Mouse (Mus musculus): Measurements from ENCODE around the gene Tcf7l2. TPM values are rescaled to one million over a fixed set of nuclear protein-coding genes. Genes with fewer than 3 reads are reported as not detected.

Gene Tcf7l2
- polyA plus RNA-seq, 1 experiment, result 2.8 TPM

- H3K36me3 ChIP-seq (ENCODE audit: control insufficient read depth), result no peaks in the 10 kb centered on the region
- no peaks in the 10 kb centered on the region for H3K9me3 ChIP-seq (ENCODE audit: control insufficient read depth, low read length)
- no peaks in the 10 kb centered on the region; the same call in 1 of the 2 replicates for H3K27me3 ChIP-seq (ENCODE audit: control insufficient read depth)
- peaks cover 10% of the 10 kb centered on the region for H3K4me1 ChIP-seq (ENCODE audit: control insufficient read depth)
- no peak overlapping the region for H3K4me3 ChIP-seq (replicated peaks)
- no peak for TF ChIP-seq TAL1 (IDR thresholded peaks at IDR 0.05; ENCODE audit: low read length)
Observed at GRCm38 (mm10) chr19:55843111-55843887, 101.7 kb downstream of the Tcf7l2 start.

DNA sequence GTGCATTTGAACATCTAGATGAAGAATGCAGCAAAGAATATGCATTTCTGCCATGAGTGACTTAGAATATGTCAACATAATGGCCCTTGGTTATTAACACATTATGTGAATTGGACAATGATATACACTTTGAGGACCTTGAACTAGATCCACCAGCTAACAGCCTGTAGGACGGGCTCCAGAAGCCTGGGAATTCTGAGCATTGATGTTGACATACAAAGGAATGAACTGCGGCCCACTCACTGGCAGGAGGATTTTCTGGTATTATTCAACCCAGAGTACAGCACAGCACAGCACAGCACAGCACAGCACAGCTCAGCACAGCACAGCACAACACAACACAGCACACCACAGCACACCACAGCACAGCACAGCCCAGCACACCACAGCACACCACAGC is 104.1 kb downstream of the Tcf7l2 start:
- TF ChIP-seq GATA1 (IDR thresholded peaks at IDR 0.05; ENCODE audit: low read length) (no peak), TAL1 (IDR thresholded peaks at IDR 0.05; ENCODE audit: low read length) (no peak)
- Histone ChIP-seq H3K36me3 (ENCODE audit: control insufficient read depth) (no peaks in the 10 kb centered on the region), H3K4me3 (replicated peaks) (no peak overlapping the region), H3K27me3 (ENCODE audit: control insufficient read depth) (peaks cover 2% of the 10 kb centered on the region; the same call in 1 of the 2 replicates), H3K9me3 (ENCODE audit: control insufficient read depth, low read length) (no peaks in the 10 kb centered on the region), H3K4me1 (ENCODE audit: control insufficient read depth) (peaks cover 9% of the 10 kb centered on the region)

- Histone ChIP-seq H3K4me3 (replicated peaks) (no peak overlapping the region), H3K9me3 (ENCODE audit: control insufficient read depth, low read length) (no peaks in the 10 kb centered on the region), H3K27me3 (ENCODE audit: control insufficient read depth) (peaks cover 2% of the 10 kb centered on the region; the same call in 1 of the 2 replicates), H3K36me3 (ENCODE audit: control insufficient read depth) (no peaks in the 10 kb centered on the region), H3K4me1 (ENCODE audit: control insufficient read depth) (peaks cover 9% of the 10 kb centered on the region)
- TF ChIP-seq GATA1 (IDR thresholded peaks at IDR 0.05; ENCODE audit: low read length), result no peak
- no peak for TF ChIP-seq TAL1 (IDR thresholded peaks at IDR 0.05; ENCODE audit: low read length)
Observed at GRCm38 (mm10) chr19:55846256-55846655, 104.6 kb downstream of the Tcf7l2 start.

- H3K4me3 ChIP-seq (replicated peaks), result no peak overlapping the region
- TF ChIP-seq TAL1 (IDR thresholded peaks at IDR 0.05; ENCODE audit: low read length), result no peak
- no peak for TF ChIP-seq GATA1 (IDR thresholded peaks at IDR 0.05; ENCODE audit: low read length)
- no peaks in the 10 kb centered on the region for H3K9me3 ChIP-seq (ENCODE audit: control insufficient read depth, low read length)
- H3K36me3 ChIP-seq (ENCODE audit: control insufficient read depth), result no peaks in the 10 kb centered on the region
- H3K27me3 ChIP-seq (ENCODE audit: control insufficient read depth), result peaks cover 6% of the 10 kb centered on the region; the same call in 1 of the 2 replicates
- peaks cover 8% of the 10 kb centered on the region for H3K4me1 ChIP-seq (ENCODE audit: control insufficient read depth)
Observed at GRCm38 (mm10) chr19:55847043-55847442, 105.4 kb downstream of the Tcf7l2 start.

- Histone ChIP-seq H3K27me3 (ENCODE audit: control insufficient read depth) (peaks cover 6% of the 10 kb centered on the region; the same call in 1 of the 2 replicates), H3K4me1 (ENCODE audit: control insufficient read depth) (peaks cover 15% of the 10 kb centered on the region), H3K9me3 (ENCODE audit: control insufficient read depth, low read length) (no peaks in the 10 kb centered on the region), H3K36me3 (ENCODE audit: control insufficient read depth) (no peaks in the 10 kb centered on the region), H3K4me3 (replicated peaks) (no peak overlapping the region)
- no peak for TF ChIP-seq TAL1 (IDR thresholded peaks at IDR 0.05; ENCODE audit: low read length)
- no peak for TF ChIP-seq GATA1 (IDR thresholded peaks at IDR 0.05; ENCODE audit: low read length)
Observed at GRCm38 (mm10) chr19:55850402-55851078, 108.9 kb downstream of the Tcf7l2 start.

- TF ChIP-seq GATA1 (IDR thresholded peaks at IDR 0.05; ENCODE audit: low read length) (no peak), TAL1 (IDR thresholded peaks at IDR 0.05; ENCODE audit: low read length) (no peak)
Observed at GRCm38 (mm10) chr19:55851498-55852324, 110.1 kb downstream of the Tcf7l2 start.

DNA sequence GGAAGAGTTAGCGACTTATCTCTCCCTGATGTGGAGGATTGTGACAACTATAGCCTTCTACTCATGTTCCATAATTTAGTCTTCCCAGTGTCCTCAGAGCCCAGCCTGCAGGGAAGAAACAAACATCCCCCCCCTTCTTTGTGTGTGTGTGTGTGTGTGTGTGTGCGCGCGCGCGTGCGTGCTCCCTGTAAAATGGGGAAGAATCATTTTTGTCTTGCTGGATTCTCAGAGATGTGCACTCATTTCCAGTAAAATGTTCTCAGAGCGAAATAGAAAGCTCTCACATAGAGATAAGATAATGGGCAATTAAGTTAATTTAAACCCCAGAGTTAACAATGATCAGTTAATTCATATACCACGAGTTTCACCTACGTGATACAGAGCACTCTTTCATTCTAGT is 112.8 kb downstream of the Tcf7l2 start:
- peaks cover 6% of the 10 kb centered on the region; the same call in 1 of the 2 replicates for H3K27me3 ChIP-seq (ENCODE audit: control insufficient read depth)
- no peak overlapping the region for H3K4me3 ChIP-seq (replicated peaks)
- no peaks in the 10 kb centered on the region for H3K36me3 ChIP-seq (ENCODE audit: control insufficient read depth)
- H3K9me3 ChIP-seq (ENCODE audit: control insufficient read depth, low read length), result no peaks in the 10 kb centered on the region
- H3K4me1 ChIP-seq (ENCODE audit: control insufficient read depth), result peaks cover 25% of the 10 kb centered on the region
- TF ChIP-seq GATA1 (IDR thresholded peaks at IDR 0.05; ENCODE audit: low read length) (no peak), TAL1 (IDR thresholded peaks at IDR 0.05; ENCODE audit: low read length) (no peak)

More at GRCm38 (mm10) chr19:55851498-55852324, 110.1 kb downstream of the Tcf7l2 start:
- no peak overlapping the region for H3K4me3 ChIP-seq (replicated peaks)
- H3K27me3 ChIP-seq (ENCODE audit: control insufficient read depth), result peaks cover 6% of the 10 kb centered on the region; the same call in 1 of the 2 replicates
- no peaks in the 10 kb centered on the region for H3K9me3 ChIP-seq (ENCODE audit: control insufficient read depth, low read length)
- peaks cover 15% of the 10 kb centered on the region for H3K4me1 ChIP-seq (ENCODE audit: control insufficient read depth)
- H3K36me3 ChIP-seq (ENCODE audit: control insufficient read depth), result no peaks in the 10 kb centered on the region

GRCm38 (mm10) chr19:55855571-55855970 is 114.0 kb downstream of the Tcf7l2 start:
- no peak overlapping the region for H3K4me3 ChIP-seq (replicated peaks)
- H3K4me1 ChIP-seq (ENCODE audit: control insufficient read depth), result peaks cover 33% of the 10 kb centered on the region
- TF ChIP-seq TAL1 (IDR thresholded peaks at IDR 0.05; ENCODE audit: low read length) (no peak), GATA1 (IDR thresholded peaks at IDR 0.05; ENCODE audit: low read length) (no peak)
- no peaks in the 10 kb centered on the region for H3K36me3 ChIP-seq (ENCODE audit: control insufficient read depth)
- peaks cover 4% of the 10 kb centered on the region; the same call in 1 of the 2 replicates for H3K27me3 ChIP-seq (ENCODE audit: control insufficient read depth)
- no peaks in the 10 kb centered on the region for H3K9me3 ChIP-seq (ENCODE audit: control insufficient read depth, low read length)
